Mouse (Mus musculus) liver, adult 2 months (tissue): ENCODE data around the gene Rgp1. TPM values are rescaled to one million over a fixed set of nuclear protein-coding genes. Genes with fewer than 3 reads are reported as not detected.
A peak's percentile ranks its signal among the peaks of the same experiment; 100 is the strongest.

Experiments used
- DNase-seq: peaks from one replicate; pipeline ENCODE4 v3.0.0-alpha.2; 2011; ENCODE audit warnings: low read depth, low spot score; ENCODE audit errors: extremely low read depth
- H3K27ac ChIP-seq: fragments of 200-500 bp; replicated peaks from 2 replicates; pipeline ENCODE4 v1.5.1; 2012; ENCODE audit warnings: low read depth, mild to moderate bottlenecking, control low read depth, inconsistent platforms, low read length; ENCODE audit not compliant: insufficient read depth
- H3K27me3 ChIP-seq: fragments of 200-500 bp; 2 replicates; pipeline ENCODE4 v1.6.1; 2012; ENCODE audit warnings: mild to moderate bottlenecking, moderate library complexity, low read length, inconsistent platforms; ENCODE audit not compliant: control insufficient read depth, insufficient read depth
- H3K36me3 ChIP-seq: fragments of 200-500 bp; 2 replicates; pipeline ENCODE4 v1.6.1; 2012; ENCODE audit warnings: low read length, inconsistent platforms; ENCODE audit not compliant: control insufficient read depth, insufficient read depth
- H3K4me1 ChIP-seq: fragments of 200-500 bp; 2 replicates; pipeline ENCODE4 v1.6.1; 2011; ENCODE audit warnings: low read length; ENCODE audit not compliant: control insufficient read depth, insufficient read depth
- H3K4me3 ChIP-seq: fragments of 200-500 bp; 2 replicates; pipeline ENCODE4 v1.5.1; 2011; ENCODE audit warnings: low read depth, mild to moderate bottlenecking, control low read depth, low read length, moderate library complexity; ENCODE audit not compliant: insufficient read depth
- H3K79me2 ChIP-seq: fragments of 200-500 bp; 2 replicates; pipeline ENCODE4 v1.6.1; 2012; ENCODE audit warnings: inconsistent platforms, mild to moderate bottlenecking, low read length, moderate library complexity; ENCODE audit not compliant: control insufficient read depth, insufficient read depth
- H3K9ac ChIP-seq: fragments of 200-500 bp; 2 replicates; pipeline ENCODE4 v1.6.1; 2012; ENCODE audit warnings: low read depth, mild to moderate bottlenecking, control low read depth, inconsistent platforms, low read length
- CTCF ChIP-seq: fragments of 200-500 bp; IDR thresholded peaks from 2 replicates; pipeline ENCODE4 v1.5.1; 2011; ENCODE audit warnings: low read depth, low read length, control low read depth
- POLR2A ChIP-seq: fragments of 200-500 bp; IDR thresholded peaks from 2 replicates; pipeline ENCODE4 v1.6.1; 2011; ENCODE audit warnings: low read length, control low read depth; ENCODE audit not compliant: insufficient read depth; ENCODE audit errors: extremely low read depth
- WGBS: fragments of 180-500 bp; shearing (Covaris S2); methylation state at CpG from one replicate; pipeline ENCODE4 v1.1.7; 2018; 5-methylcytosine and 5-hydroxymethylcytosine counted together
- polyA plus RNA-seq: library from polyadenylated mRNA; depleted of rRNA; stranded (reverse); fragments of >200 nt; gene quantifications from 2 replicates; pipeline ENCODE4 v1.2.3, GENCODE M21; 2012; rRNA removed
- total RNA-seq: library from RNA; depleted of rRNA; stranded (reverse); fragments of >200 nt; gene quantifications from 2 replicates; pipeline ENCODE4 v1.2.3, GENCODE M21; 2014; rRNA removed

The Rgp1 gene
- total RNA-seq: 15.9 and 18.7 TPM in 2 replicates
- 33.2 and 44.5 TPM in 2 replicates for polyA plus RNA-seq

DNA sequence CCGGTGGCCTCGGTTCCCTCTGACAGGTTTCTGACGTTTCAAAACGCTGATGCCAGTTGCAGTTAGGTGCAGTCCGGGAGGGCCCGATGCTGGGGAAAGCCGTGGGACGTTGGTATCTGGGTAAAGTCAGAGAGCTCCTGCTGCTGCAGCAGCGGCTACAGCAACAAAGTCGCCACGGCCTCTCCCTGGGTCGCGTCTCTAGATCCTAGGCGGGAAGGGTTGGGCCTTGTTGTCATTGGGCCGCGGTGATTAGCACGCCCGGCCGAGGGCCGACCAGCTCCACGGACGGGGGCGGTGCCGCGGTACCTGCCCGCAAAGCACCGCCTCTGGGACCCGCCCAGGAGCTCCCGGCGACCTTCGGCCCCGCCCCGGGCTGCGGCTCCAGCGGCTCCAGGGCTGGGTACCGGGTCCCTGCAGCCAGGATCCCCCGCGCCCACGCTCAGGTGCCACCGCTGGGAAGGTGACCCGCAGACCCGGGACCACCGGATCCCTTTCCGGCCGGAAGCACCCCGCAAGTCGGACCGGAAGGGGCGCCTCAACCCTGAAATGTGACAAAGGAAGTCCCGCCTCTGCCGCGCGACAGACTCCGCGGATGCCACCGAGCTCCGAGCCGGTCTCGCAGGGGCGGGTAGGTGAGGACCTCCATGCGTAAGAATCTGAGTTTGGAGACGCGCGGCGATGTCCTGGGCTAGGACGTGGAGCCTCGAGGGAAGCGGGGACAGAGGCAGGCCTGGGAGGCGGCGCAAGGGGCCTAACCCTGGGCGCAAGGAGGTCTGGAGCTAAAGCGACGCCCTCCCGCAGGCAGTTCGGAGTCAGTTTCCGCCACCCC is at the start of gene Rgp1, which contains the start of gene Gba2:
Rgp1 (plus strand) TSS at position 340 of the 829 bp plus-strand sequence.
Gba2 (minus strand) TSS at position 498 of the 829 bp plus-strand sequence.
- Histone ChIP-seq H3K79me2 (peaks cover 10% of the 10 kb centered on the region; the same call in 1 of the 2 replicates), H3K4me1 (peaks cover 20% of the 10 kb centered on the region), H3K27me3 (no peaks in the 10 kb centered on the region), H3K27ac (peak within 1 kb of the TSS; percentile 83), H3K4me3 (peak within 1 kb of the TSS; percentile 84), H3K9ac (peak within 1 kb of the TSS; percentile 87), H3K36me3 (peaks cover 13% of the 10 kb centered on the region; the same call in 1 of the 2 replicates)
- TF ChIP-seq POLR2A (peak; percentile 89), CTCF (no peak)
- peak; percentile 82 for DNase-seq
- under 1% methylated on average over 76 of the region's 76 CpGs for WGBS

DNA sequence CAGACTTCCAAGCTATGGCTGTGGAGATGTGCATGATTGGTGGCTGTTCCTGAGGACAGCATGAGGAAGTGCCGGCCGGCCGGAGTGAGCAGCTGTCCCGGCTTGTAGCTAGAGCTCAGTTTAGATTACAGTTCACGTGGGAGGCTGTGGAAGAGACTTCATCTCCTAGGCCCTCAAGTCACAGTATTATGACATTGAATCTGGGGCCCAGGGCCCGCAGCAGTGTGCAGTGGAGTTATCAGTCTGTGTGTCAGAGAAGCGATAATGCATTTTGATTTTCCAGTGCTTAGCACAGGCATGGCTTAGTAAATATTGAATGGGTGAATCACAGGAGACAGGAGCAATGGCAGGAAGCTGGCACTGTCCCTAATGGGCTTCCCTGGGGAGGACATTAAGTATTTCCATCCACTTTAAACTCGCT is 48.4 kb upstream of the Rgp1 start:
- 59% methylated on average over 8 of the region's 8 CpGs for WGBS
- Histone ChIP-seq H3K9ac (no peak overlapping the region), H3K36me3 (peaks cover 21% of the 10 kb centered on the region), H3K4me1 (peaks cover 2% of the 10 kb centered on the region; the same call in 1 of the 2 replicates), H3K27ac (no peak overlapping the region), H3K79me2 (no peaks in the 10 kb centered on the region), H3K27me3 (no peaks in the 10 kb centered on the region), H3K4me3 (no peak overlapping the region)
- TF ChIP-seq POLR2A (no peak), CTCF (no peak)
- DNase-seq: no peak

DNA sequence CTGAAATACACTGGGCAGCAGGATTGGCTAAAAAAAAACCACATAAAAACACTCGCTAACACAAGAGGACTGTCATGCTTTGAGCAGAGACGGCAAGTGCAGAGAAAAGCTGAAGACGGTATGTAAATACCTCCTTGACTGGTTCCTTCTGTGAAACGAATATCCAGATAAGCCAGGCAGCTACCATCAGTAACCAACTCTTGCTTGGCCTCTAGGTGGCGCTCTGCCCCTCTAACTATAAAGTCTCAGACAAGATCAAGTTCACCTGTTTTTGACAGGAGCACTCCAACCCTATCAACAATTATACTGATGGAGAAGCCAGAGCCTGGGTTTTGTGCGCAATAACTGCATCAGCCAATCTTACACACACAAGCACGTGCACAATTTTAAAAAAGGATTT is 47.9 kb upstream of the Rgp1 start:
- peak; percentile 68 for DNase-seq
- 35% methylated on average over 7 of the region's 7 CpGs for WGBS
- Histone ChIP-seq H3K36me3 (peaks cover 23% of the 10 kb centered on the region), H3K27ac (no peak overlapping the region), H3K27me3 (no peaks in the 10 kb centered on the region), H3K79me2 (no peaks in the 10 kb centered on the region), H3K4me3 (no peak overlapping the region), H3K9ac (no peak overlapping the region), H3K4me1 (peaks cover 2% of the 10 kb centered on the region; the same call in 1 of the 2 replicates)
- TF ChIP-seq POLR2A (no peak), CTCF (peak; percentile 62)

DNA sequence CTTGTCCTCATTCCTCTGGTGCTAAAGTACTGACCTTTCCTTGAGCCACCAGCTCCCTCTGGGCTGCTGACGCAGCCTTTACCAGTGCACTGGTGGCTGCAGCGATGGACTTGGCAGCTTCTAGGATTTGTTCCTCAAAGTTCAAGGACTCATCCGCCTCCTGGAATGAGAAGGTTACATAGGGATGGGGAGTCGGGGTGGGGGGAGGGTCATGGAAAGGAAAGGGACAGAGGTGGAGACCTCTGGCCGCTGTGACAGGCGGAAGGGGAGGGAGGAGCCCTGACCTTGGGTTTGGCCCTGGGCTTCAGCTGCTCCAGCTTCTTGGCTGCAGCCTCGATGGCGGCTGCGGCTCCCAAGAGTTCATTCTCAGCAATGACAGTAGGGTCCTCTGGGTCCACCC is 45.2 kb upstream of the Rgp1 start:
- Histone ChIP-seq H3K4me3 (no peak overlapping the region), H3K36me3 (peaks cover 43% of the 10 kb centered on the region), H3K9ac (no peak overlapping the region), H3K27me3 (no peaks in the 10 kb centered on the region), H3K4me1 (peaks cover 2% of the 10 kb centered on the region; the same call in 1 of the 2 replicates), H3K27ac (no peak overlapping the region), H3K79me2 (no peaks in the 10 kb centered on the region)
- TF ChIP-seq CTCF (no peak), POLR2A (no peak)
- 46% methylated on average over 9 of the region's 9 CpGs for WGBS
- peak; percentile 53 for DNase-seq

DNA sequence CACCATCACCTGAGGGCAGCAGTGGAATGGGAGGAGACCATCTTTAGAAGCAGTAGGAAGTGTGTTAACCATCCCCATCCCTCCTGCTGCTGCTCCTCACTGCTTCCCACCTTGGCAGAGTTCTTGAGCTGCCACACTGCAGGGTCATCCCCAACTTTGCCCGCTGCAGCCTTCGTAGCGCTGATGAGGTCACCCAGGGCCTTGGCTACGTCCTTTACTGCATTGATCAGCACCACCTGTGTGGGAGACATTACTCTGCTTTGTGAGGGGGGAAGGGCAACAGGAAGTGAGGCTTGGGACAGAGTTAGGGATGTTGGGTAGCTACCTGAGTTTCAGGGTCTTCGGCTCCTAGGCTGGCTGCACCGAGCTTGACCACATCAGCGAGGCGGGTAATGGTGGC is 42.9 kb upstream of the Rgp1 start:
- Histone ChIP-seq H3K27ac (no peak overlapping the region), H3K4me3 (no peak overlapping the region), H3K4me1 (no peaks in the 10 kb centered on the region; the same call in 1 of the 2 replicates), H3K9ac (no peak overlapping the region), H3K36me3 (peaks cover 61% of the 10 kb centered on the region), H3K79me2 (no peaks in the 10 kb centered on the region), H3K27me3 (no peaks in the 10 kb centered on the region)
- WGBS: 96% methylated on average over 8 of the region's 8 CpGs
- no peak for DNase-seq
- TF ChIP-seq POLR2A (no peak), CTCF (no peak)
